Mouse (Mus musculus) kidney, embryonic 15.5 days (tissue): Measurements from ENCODE around the gene Kctd4. TPM values are rescaled to one million over a fixed set of nuclear protein-coding genes. Genes with fewer than 3 reads are reported as not detected.

Experiments
- ATAC-seq: fragments of 200-750 bp; cut with Nextera tagmentation; replicated peaks from 2 replicates; pipeline ENCODE4 v1.8.0; 2017; ENCODE audit warnings: moderate TSS enrichment; ENCODE audit not compliant: low FRiP score
- H3K27ac ChIP-seq: fragments of 300-500 bp; sonication (generic); 2 replicates; pipeline ENCODE4 v1.5.1; 2015; ENCODE audit warnings: mild to moderate bottlenecking, inconsistent platforms
- H3K27me3 ChIP-seq: fragments of 300-500 bp; sonication (generic); 2 replicates; pipeline ENCODE4 v1.6.1; 2015; ENCODE audit warnings: inconsistent platforms
- H3K36me3 ChIP-seq: fragments of 300-500 bp; sonication (generic); 2 replicates; pipeline ENCODE4 v1.6.1; 2015; ENCODE audit warnings: inconsistent platforms
- H3K4me1 ChIP-seq: fragments of 300-500 bp; sonication (generic); 2 replicates; pipeline ENCODE4 v1.6.1; 2015; ENCODE audit warnings: inconsistent platforms
- H3K4me2 ChIP-seq: fragments of 300-500 bp; sonication (generic); 2 replicates; pipeline ENCODE4 v1.6.1; 2015; ENCODE audit warnings: moderate library complexity, mild to moderate bottlenecking, inconsistent platforms
- H3K4me3 ChIP-seq: fragments of 300-500 bp; sonication (generic); replicated peaks from 2 replicates; pipeline ENCODE4 v1.5.1; 2015; ENCODE audit warnings: mild to moderate bottlenecking, inconsistent platforms
- H3K9ac ChIP-seq: fragments of 300-500 bp; sonication (generic); 2 replicates; pipeline ENCODE4 v1.6.1; 2015; ENCODE audit warnings: mild to moderate bottlenecking, inconsistent platforms
- H3K9me3 ChIP-seq: fragments of 300-500 bp; sonication (generic); replicated peaks from 2 replicates; pipeline ENCODE4 v1.6.1; 2016; ENCODE audit warnings: inconsistent platforms
- WGBS: fragments of 180-500 bp; shearing (Covaris S2); methylation state at CpG from one replicate; pipeline ENCODE4 v1.1.7; 2015; ENCODE audit warnings: mixed read lengths; 5-methylcytosine and 5-hydroxymethylcytosine counted together
- polyA plus RNA-seq: library from polyadenylated mRNA; unstranded; fragments of >200 nt; fragmentation: Nextera tagmentation; extraction: Ambion mirVana; gene quantifications from 2 replicates; pipeline ENCODE4 v1.2.1, GENCODE M21; 2015

Kctd4 gene
- polyA plus RNA-seq, 1 experiment from 2014 or later, result 0.30 TPM

DNA sequence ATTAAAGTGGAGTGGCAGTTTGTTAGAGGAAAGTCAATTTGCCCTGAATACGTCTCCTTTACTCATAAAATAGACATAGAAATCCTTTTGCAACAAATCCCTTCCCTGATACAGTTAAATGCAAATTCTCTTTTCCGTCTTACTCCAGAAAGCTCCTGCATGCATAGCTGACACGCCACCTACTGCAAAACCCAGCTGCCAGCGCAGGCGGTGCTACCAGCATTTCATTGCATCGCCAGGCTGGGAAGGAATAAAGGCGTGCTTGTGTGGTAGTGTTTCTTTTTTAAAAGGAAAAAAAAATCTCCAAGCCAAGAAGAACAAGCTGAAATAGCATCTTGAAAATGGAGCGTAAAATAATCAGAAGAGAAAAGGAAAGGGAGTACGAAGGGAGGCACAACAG, 7.4 kb downstream of the Kctd4 start:
- Histone ChIP-seq H3K27me3 (no peaks in the 10 kb centered on the region), H3K36me3 (no peaks in the 10 kb centered on the region), H3K9ac (no peak overlapping the region), H3K4me2 (no peak overlapping the region), H3K4me3 (no peak overlapping the region), H3K9me3 (no peaks in the 10 kb centered on the region), H3K4me1 (no peaks in the 10 kb centered on the region), H3K27ac (no peak overlapping the region)
- WGBS, result 87% methylated on average over 9 of the region's 9 CpGs
- ATAC-seq, result no peak

DNA sequence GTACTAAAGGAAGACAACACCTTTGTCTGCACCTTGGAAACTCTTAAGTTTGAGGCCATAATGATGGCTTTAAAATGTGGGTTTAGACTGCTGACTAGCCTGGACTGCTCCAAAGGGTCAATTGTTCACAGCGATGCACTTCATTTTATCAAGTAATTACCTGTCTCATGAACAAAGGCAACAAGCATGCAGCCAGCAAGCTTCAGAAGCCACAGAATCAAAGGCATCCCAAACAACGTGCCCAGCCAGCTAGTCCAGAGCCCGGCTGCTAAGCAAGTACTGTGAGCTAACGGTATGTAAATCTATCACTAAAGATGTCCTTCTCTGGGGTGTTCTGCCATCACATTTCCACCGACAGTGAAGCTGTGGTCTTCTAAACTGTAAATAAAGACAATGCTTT, 8.4 kb downstream of the Kctd4 start:
- no peak overlapping the region for H3K27ac ChIP-seq
- no peak overlapping the region for H3K4me2 ChIP-seq
- H3K9ac ChIP-seq, result no peak overlapping the region
- 67% methylated on average over 5 of the region's 5 CpGs for WGBS
- no peaks in the 10 kb centered on the region for H3K36me3 ChIP-seq
- H3K4me1 ChIP-seq, result no peaks in the 10 kb centered on the region
- no peaks in the 10 kb centered on the region for H3K9me3 ChIP-seq
- H3K27me3 ChIP-seq, result no peaks in the 10 kb centered on the region
- H3K4me3 ChIP-seq, result no peak overlapping the region
- no peak for ATAC-seq

DNA sequence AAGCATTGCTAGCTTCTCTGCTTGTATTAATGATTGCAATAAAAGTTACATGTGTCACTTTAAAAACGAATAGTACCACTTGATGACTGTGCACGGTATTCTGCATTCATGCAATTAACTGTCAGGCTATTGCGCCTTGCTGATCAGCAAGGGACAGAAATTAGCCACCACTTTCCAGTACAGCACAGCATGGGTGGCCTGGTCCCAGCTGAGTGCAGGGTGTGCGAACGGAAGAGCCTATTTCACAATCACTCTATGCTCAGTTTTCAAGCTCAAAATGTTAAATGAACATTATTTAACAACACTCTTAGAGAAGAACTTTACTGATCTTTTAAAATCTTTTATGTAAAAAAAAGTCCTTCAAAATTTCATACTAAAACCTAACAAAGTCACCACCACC, 9.2 kb downstream of the Kctd4 start:
- Histone ChIP-seq H3K27me3 (no peaks in the 10 kb centered on the region), H3K4me1 (no peaks in the 10 kb centered on the region), H3K4me2 (no peak overlapping the region), H3K27ac (no peak overlapping the region), H3K4me3 (no peak overlapping the region), H3K9ac (no peak overlapping the region), H3K9me3 (no peaks in the 10 kb centered on the region), H3K36me3 (no peaks in the 10 kb centered on the region)
- ATAC-seq, result no peak
- WGBS, result 76% methylated on average over 5 of the region's 5 CpGs

DNA sequence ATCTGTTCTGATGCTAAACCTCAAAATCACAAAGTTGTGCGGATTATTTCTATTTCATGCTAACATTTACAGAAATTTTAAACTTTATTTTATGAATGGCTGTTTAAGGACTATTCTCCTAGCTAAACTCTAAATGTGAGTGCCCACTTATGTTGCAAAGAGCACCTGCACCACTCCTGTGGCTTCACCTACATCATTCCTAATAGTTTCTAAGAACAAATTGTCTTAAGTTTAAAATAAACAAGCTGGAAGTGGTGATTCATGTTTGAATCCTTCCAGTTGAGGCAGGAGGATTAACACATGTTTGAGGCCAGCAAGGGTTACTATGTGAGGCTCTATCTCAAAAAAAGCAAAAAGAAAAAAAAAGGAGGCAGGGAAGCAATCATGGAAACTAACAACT, 9.6 kb downstream of the Kctd4 start:
- WGBS, result 93% methylated on average over 1 of the region's 1 CpGs
- Histone ChIP-seq H3K4me3 (no peak overlapping the region), H3K27me3 (no peaks in the 10 kb centered on the region), H3K36me3 (no peaks in the 10 kb centered on the region), H3K27ac (no peak overlapping the region), H3K9me3 (no peaks in the 10 kb centered on the region), H3K4me1 (no peaks in the 10 kb centered on the region), H3K4me2 (no peak overlapping the region), H3K9ac (no peak overlapping the region)
- ATAC-seq, result no peak

DNA sequence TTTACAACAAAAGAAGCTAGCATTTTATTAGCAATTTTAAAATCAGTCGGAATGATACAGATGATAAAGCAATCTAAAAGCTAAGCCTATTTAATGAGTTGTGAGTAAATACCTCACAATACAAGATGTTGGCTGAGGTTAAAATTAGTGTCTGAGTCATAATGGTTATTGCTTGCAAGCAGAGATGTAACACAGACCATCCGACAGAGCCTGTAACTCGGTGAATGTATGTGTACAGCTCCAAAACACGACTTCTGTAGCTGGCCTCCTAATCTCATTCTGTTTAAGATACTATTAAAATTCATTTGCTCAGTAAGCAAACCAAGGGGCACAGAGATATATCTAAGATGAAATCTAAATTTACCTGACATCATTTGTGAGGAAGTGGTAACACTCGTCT, 12.5 kb downstream of the Kctd4 start:
- no peak for ATAC-seq
- H3K4me1 ChIP-seq, result no peaks in the 10 kb centered on the region
- no peak overlapping the region for H3K9ac ChIP-seq
- H3K4me3 ChIP-seq, result no peak overlapping the region
- no peak overlapping the region for H3K27ac ChIP-seq
- 81% methylated on average over 5 of the region's 5 CpGs for WGBS
- no peaks in the 10 kb centered on the region for H3K36me3 ChIP-seq
- no peaks in the 10 kb centered on the region for H3K27me3 ChIP-seq
- H3K4me2 ChIP-seq, result no peak overlapping the region
- H3K9me3 ChIP-seq, result no peaks in the 10 kb centered on the region

DNA sequence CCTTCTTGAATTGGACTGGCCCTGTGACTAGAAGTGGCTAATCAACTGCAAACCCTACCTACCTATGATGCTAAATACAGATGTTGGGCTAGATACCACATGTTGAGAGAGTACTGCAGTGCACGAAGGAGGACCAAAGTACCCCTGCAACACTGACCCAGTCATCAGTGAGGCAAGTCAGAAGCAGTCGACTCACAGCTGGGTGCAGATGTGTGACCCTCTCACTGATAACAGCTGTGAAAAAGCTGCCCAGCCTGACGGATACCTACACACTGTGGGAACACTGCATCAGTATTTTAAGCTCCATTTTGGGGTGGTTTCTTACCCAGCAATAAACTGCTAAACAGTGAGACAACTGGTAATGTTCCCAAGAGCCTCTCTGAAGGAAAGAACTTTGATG, 21.3 kb downstream of the Kctd4 start:
- Histone ChIP-seq H3K27ac (no peak overlapping the region), H3K9ac (no peak overlapping the region), H3K4me1 (no peaks in the 10 kb centered on the region), H3K27me3 (no peaks in the 10 kb centered on the region), H3K9me3 (no peaks in the 10 kb centered on the region), H3K4me3 (no peak overlapping the region), H3K36me3 (peaks cover 3% of the 10 kb centered on the region; the same call in 1 of the 2 replicates), H3K4me2 (no peak overlapping the region)
- 60% methylated on average over 3 of the region's 3 CpGs for WGBS
- ATAC-seq, result no peak

DNA sequence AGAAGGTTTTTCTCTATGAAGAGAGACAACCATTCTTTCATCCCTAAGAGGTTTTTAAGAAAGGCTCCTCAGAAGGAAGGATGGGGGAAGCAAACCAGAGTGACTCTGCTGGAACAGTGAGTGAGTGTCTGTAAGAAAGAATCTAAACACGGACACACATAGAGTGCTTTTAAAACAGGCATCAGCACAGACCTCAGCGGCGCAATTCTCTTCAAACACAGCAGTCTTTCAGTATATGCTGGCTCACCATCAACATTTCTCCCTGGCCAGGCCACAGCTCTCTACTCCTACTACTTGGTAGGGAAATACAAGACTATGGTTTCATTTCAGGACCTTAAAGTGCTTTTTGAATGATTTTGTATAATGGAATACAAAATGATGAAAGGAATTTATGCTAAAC, 26.4 kb downstream of the Kctd4 start:
- Histone ChIP-seq H3K9ac (no peak overlapping the region), H3K4me1 (peaks cover 6% of the 10 kb centered on the region), H3K4me3 (no peak overlapping the region), H3K4me2 (no peak overlapping the region), H3K27me3 (no peaks in the 10 kb centered on the region), H3K9me3 (no peaks in the 10 kb centered on the region), H3K36me3 (peaks cover 6% of the 10 kb centered on the region; the same call in 1 of the 2 replicates), H3K27ac (no peak overlapping the region)
- WGBS, result 97% methylated on average over 3 of the region's 3 CpGs
- ATAC-seq, result no peak

DNA sequence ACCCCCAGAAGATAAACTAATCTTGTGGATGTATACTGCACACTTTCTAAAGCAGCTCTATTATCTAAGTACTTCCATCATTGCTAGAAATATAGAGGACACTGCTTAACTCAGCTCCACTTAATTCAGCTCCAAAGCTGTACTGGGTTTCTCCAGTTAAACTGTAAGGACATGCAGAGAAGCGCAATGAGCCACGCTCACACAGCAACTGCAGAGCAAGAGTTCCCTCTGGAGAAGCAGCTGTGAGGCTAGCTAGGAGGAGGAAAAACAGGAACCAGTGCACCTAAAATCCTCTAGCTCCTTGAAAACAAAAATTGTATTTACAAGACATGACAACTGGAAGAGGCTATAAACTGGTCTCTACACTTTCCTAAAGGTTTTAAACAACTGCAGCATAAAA, 29.1 kb downstream of the Kctd4 start:
- Histone ChIP-seq H3K4me2 (no peak overlapping the region), H3K4me1 (peaks cover 6% of the 10 kb centered on the region), H3K9ac (no peak overlapping the region), H3K27me3 (no peaks in the 10 kb centered on the region), H3K36me3 (0 out of 2 replicates have a peak, but pooled peaks cover 3% of the 10 kb centered on the region), H3K9me3 (no peaks in the 10 kb centered on the region), H3K27ac (no peak overlapping the region), H3K4me3 (no peak overlapping the region)
- WGBS, result 89% methylated on average over 2 of the region's 2 CpGs
- no peak for ATAC-seq

DNA sequence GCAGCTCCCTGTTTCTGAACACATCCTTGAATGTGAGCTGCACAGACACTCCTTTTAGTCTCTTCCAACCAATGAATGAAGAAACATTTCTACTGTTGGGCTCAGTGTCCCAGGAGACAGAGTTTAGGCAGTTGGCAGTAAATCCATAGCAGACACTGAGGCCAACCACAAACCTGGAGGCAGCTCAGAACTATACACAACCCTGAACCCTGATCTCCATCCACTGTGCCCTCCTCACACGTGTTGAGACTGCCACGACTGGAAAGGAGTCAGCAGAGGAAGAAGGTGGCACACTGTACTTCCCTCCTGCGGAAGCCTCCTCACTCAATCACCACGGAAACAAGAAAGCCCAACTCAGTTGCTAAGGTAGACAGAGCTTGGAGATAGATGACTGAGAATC, 30.3 kb downstream of the Kctd4 start:
- no peaks in the 10 kb centered on the region for H3K9me3 ChIP-seq
- no peak overlapping the region for H3K9ac ChIP-seq
- no peaks in the 10 kb centered on the region for H3K27me3 ChIP-seq
- H3K4me2 ChIP-seq, result no peak overlapping the region
- ATAC-seq, result no peak
- peaks cover 6% of the 10 kb centered on the region for H3K4me1 ChIP-seq
- 0 out of 2 replicates have a peak, but pooled peaks cover 3% of the 10 kb centered on the region for H3K36me3 ChIP-seq
- no peak overlapping the region for H3K27ac ChIP-seq
- no peak overlapping the region for H3K4me3 ChIP-seq
- WGBS, result 46% methylated on average over 4 of the region's 4 CpGs

DNA sequence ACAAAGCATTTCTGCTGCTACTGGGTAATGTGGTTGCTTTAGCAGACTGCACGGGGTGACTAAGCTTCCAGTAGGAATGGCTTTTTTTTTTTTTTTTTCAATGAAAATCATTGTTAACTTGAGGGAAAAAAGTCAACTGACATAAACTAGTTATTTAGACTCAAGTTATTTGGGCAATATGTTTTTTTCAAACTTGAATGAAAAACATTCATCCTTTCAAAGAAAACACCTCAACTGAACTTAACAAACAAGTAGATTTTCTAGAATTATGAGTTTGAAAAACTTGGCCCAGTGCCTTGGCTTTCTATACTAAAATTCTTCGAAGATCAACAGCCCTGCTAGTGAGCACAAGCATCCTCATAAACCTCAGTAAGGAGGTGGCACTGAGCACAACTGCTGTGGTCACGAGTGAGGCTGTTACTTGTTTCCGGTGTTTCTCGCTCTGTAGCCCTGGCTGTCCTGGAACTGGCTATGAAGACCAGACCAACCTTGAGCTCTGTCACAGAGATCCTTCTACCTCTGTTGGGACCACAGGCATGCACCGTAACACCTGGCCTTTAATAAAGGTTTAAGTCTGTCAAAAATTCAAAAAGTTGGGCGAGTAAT, 32.2 kb downstream of the Kctd4 start:
- H3K27me3 ChIP-seq, result no peaks in the 10 kb centered on the region

DNA sequence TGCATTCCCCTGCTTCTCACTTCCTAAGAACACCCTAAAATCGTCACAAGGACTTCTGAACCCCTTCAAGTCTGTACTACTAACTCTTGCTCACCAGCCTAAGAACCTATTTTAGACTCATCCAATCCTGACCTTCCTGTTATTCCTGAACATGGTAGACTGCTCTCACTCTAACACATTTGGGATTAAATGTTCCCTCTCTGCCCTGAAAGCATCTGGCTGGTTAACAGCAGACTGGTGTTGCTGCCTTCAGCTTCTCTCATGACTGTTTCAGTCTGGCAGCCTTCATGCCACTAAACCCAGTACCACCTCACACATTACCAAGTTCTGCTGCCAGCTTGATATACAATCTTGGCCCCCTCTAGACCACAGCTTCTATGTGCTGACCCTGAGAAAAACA, 34.4 kb downstream of the Kctd4 start:
- Histone ChIP-seq H3K27ac (no peak overlapping the region), H3K4me1 (peaks cover 6% of the 10 kb centered on the region), H3K27me3 (no peaks in the 10 kb centered on the region), H3K9me3 (no peaks in the 10 kb centered on the region), H3K4me3 (no peak overlapping the region), H3K9ac (no peak overlapping the region), H3K4me2 (no peak overlapping the region), H3K36me3 (0 out of 2 replicates have a peak, but pooled peaks cover 2% of the 10 kb centered on the region)
- WGBS, result 94% methylated on average over 1 of the region's 1 CpGs
- no peak for ATAC-seq

More for the DNA sequence above, 32.2 kb downstream of the Kctd4 start:
- H3K36me3 ChIP-seq, result 0 out of 2 replicates have a peak, but pooled peaks cover 3% of the 10 kb centered on the region
- no peak overlapping the region for H3K4me2 ChIP-seq
- peaks cover 6% of the 10 kb centered on the region for H3K4me1 ChIP-seq
- H3K9ac ChIP-seq, result no peak overlapping the region
- H3K27ac ChIP-seq, result no peak overlapping the region
- no peak for ATAC-seq
- WGBS, result 84% methylated on average over 7 of the region's 7 CpGs
- no peaks in the 10 kb centered on the region for H3K9me3 ChIP-seq
- H3K4me3 ChIP-seq, result no peak overlapping the region

DNA sequence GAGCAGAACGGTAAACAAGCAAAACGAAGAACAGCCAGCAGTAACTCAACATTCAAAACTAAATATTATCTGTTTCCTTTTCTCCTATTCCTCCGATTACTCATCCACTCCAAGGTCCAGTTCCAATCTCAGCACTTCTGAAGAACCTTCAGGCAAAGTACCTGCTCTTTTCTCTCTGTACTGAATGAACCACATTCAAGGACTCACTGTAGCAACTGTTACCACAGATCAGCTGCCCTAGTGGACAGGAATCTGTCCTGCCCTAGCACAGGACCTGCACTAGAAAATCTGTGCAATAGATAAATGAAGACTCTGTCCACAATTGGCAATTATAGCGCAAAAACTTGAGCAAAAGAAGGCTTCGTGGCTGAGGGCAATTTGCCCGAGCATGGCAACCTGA, 36.1 kb downstream of the Kctd4 start:
- H3K9me3 ChIP-seq, result no peaks in the 10 kb centered on the region
- no peaks in the 10 kb centered on the region for H3K27me3 ChIP-seq
- no peak overlapping the region for H3K27ac ChIP-seq
- ATAC-seq, result no peak
- 89% methylated on average over 6 of the region's 6 CpGs for WGBS
- no peak overlapping the region for H3K4me2 ChIP-seq
- H3K36me3 ChIP-seq, result peaks cover 7% of the 10 kb centered on the region; the same call in 1 of the 2 replicates
- H3K4me3 ChIP-seq, result no peak overlapping the region
- H3K4me1 ChIP-seq, result no peaks in the 10 kb centered on the region
- H3K9ac ChIP-seq, result no peak overlapping the region

DNA sequence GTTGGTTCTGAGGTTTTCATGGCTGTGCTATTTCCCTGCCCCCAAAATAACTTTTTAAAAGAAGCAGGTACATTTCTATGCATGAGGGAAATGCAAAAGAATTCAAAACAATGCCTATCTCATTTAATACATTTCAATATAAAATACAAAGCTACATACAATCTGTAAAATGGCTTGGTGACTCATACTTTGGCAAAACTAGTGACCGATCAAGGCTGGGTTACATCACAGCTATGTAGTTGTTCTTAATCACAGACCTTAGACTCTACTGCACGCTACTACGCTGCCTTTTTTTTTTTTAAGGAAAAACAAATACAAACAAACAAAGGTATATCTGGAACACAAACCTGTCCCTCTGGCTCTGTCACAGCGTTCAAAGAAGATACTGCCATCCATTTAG, 37.6 kb downstream of the Kctd4 start:
- H3K36me3 ChIP-seq, result peaks cover 7% of the 10 kb centered on the region; the same call in 1 of the 2 replicates
- H3K9me3 ChIP-seq, result no peaks in the 10 kb centered on the region
- no peaks in the 10 kb centered on the region for H3K4me1 ChIP-seq
- H3K27me3 ChIP-seq, result no peaks in the 10 kb centered on the region
- ATAC-seq, result no peak
- no peak overlapping the region for H3K27ac ChIP-seq
- WGBS, result 92% methylated on average over 4 of the region's 4 CpGs
- no peak overlapping the region for H3K4me2 ChIP-seq
- H3K4me3 ChIP-seq, result no peak overlapping the region
- H3K9ac ChIP-seq, result no peak overlapping the region
